Mouse (Mus musculus): ENCODE measurements at regions not wholly inside any gene's neighbourhood (a gene's known extent, or its start where the extent isn't known, plus 50 kb on each side); places are given as distances from the start of the nearest gene placed in this dataset.

- TF ChIP-seq POLR2A (IDR thresholded peaks at IDR 0.05; ENCODE audit: borderline replicate concordance, extremely low read depth, insufficient read depth, insufficient read length, poor library complexity, severe bottlenecking) (no peak), CTCF (IDR thresholded peaks at IDR 0.05; ENCODE audit: borderline replicate concordance, extremely low read depth, insufficient read depth, insufficient read length) (no peak)
- DNase-seq (ENCODE audit: low read depth): no peak
Measured at GRCm38 (mm10) chr4:80630260-80630659, 203.7 kb upstream of the Tyrp1 start.

GRCm38 (mm10) chr4:80631041-80631440 is 202.9 kb upstream of the Tyrp1 start:
- TF ChIP-seq POLR2A (IDR thresholded peaks at IDR 0.05; ENCODE audit: borderline replicate concordance, extremely low read depth, insufficient read depth, insufficient read length, poor library complexity, severe bottlenecking): no peak
- TF ChIP-seq CTCF (IDR thresholded peaks at IDR 0.05; ENCODE audit: borderline replicate concordance, extremely low read depth, insufficient read depth, insufficient read length): no peak
- no peak for DNase-seq (ENCODE audit: low read depth)

DNA sequence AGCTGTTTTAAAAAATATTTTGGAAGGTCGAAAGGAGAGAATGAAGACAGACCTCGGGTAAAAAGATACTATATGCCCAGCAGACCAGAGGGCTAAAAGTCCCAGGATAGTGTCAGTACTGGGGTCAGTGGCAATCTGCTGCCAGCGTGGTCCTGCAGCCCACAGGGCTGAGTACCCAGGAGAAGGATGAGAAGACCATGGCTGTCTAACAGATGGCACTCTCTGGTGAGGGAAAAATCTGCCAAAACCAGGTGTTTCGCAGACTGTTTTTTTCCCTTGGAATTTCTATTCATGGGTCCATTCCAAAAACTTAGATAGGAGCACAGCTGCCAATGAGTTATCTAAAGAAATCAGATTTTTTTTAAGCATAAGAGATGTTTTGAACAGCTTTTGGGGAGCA is 202.5 kb upstream of the Tyrp1 start:
- DNase-seq (ENCODE audit: low read depth): no peak
- TF ChIP-seq CTCF (IDR thresholded peaks at IDR 0.05; ENCODE audit: borderline replicate concordance, extremely low read depth, insufficient read depth, insufficient read length) (no peak), POLR2A (IDR thresholded peaks at IDR 0.05; ENCODE audit: borderline replicate concordance, extremely low read depth, insufficient read depth, insufficient read length, poor library complexity, severe bottlenecking) (no peak)

- TF ChIP-seq CTCF (IDR thresholded peaks at IDR 0.05; ENCODE audit: borderline replicate concordance, extremely low read depth, insufficient read depth, insufficient read length) (no peak), POLR2A (IDR thresholded peaks at IDR 0.05; ENCODE audit: borderline replicate concordance, extremely low read depth, insufficient read depth, insufficient read length, poor library complexity, severe bottlenecking) (no peak)
- peak; percentile 22 for DNase-seq (ENCODE audit: low read depth)
Measured at GRCm38 (mm10) chr4:80638381-80638780, 195.5 kb upstream of the Tyrp1 start.
